Mouse (Mus musculus): ENCODE results near the gene Gm11099. TPM values are rescaled to one million over a fixed set of nuclear protein-coding genes. Genes with fewer than 3 reads are reported as not detected.

The Gm11099 gene
- polyA plus RNA-seq, 1 experiment from 2014 or later: not detected

DNA sequence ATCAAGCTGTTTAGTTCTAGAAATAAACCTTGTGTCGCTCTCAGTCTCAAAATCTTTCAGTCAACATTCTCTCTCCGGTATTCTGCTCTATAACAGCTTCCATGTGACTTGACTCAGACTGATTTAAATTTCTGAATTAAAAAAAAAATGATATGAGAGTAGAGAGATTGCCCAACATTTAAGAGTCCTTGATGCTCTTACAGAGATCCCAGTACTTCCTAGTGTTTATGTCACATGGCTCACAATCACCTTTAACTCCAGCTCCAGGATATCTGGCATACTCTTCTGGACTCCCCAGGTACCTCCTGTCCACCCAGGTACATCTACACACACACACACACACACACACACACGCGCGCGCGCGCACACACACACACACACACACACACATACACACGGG is 53.1 kb downstream of the Gm11099 start:
- Histone ChIP-seq H3K9me3 (0 out of 2 replicates have a peak, but pooled peaks cover 6% of the 10 kb centered on the region), H3K4me1 (no peaks in the 10 kb centered on the region), H3K4me3 (replicated peaks) (no peak overlapping the region), H3K27me3 (no peaks in the 10 kb centered on the region), H3K9ac (no peak overlapping the region), H3K36me3 (replicated peaks) (no peaks in the 10 kb centered on the region), H3K27ac (no peak overlapping the region), H3K4me2 (no peak overlapping the region)
- no peak for ATAC-seq (ENCODE audit: low FRiP score)
- WGBS: 96% methylated on average over 9 of the region's 9 CpGs

DNA sequence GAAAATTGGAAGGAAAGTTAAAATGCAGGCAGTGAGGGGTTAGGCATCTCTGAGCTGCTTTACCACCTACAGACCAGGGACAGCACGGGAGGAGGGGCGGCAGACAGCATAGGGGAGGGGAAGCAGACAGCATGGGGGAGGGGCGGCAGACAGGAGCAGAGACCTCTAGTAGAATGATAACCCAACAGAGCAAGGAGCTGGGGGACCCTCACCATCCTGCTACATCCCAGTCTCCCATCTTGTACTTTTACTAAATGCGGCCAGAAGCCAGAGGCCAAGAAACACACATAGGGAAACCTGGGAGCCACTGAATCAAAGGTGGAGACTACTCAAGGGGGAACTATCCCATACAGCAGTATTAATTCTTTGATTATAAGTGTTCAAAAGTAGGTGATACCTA is 59.1 kb downstream of the Gm11099 start:
- Histone ChIP-seq H3K4me1 (no peaks in the 10 kb centered on the region), H3K36me3 (replicated peaks) (no peaks in the 10 kb centered on the region), H3K4me3 (replicated peaks) (no peak overlapping the region), H3K27ac (no peak overlapping the region), H3K9ac (no peak overlapping the region), H3K9me3 (no peaks in the 10 kb centered on the region), H3K27me3 (no peaks in the 10 kb centered on the region), H3K4me2 (no peak overlapping the region)
- WGBS: 46% methylated on average over 4 of the region's 4 CpGs
- ATAC-seq (ENCODE audit: low FRiP score): no peak

DNA sequence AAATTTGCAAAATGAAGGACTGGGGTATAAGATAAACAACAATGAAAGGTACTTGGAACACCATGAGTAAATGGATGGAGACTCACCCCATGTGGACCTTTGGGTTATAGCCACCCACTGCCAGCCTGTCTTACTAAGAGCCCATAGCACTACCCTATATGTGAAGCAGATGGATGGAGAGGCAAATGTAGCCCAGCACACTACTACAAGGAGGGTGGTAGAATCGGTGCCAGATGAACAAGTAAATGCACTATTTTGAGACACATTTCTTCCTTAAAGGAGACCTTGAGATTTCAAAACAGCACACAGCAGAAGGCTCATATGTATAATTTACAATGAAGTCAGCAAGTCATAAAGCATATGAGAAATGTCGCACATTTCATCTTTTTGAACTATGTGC is 66.3 kb downstream of the Gm11099 start:
- no peak overlapping the region for H3K27ac ChIP-seq
- no peak for ATAC-seq (ENCODE audit: low FRiP score)
- H3K36me3 ChIP-seq (replicated peaks): no peaks in the 10 kb centered on the region
- H3K27me3 ChIP-seq: no peaks in the 10 kb centered on the region
- no peak overlapping the region for H3K4me2 ChIP-seq
- WGBS: 96% methylated on average over 2 of the region's 2 CpGs
- no peak overlapping the region for H3K4me3 ChIP-seq (replicated peaks)
- no peaks in the 10 kb centered on the region for H3K4me1 ChIP-seq
- H3K9ac ChIP-seq: no peak overlapping the region
- no peaks in the 10 kb centered on the region for H3K9me3 ChIP-seq

DNA sequence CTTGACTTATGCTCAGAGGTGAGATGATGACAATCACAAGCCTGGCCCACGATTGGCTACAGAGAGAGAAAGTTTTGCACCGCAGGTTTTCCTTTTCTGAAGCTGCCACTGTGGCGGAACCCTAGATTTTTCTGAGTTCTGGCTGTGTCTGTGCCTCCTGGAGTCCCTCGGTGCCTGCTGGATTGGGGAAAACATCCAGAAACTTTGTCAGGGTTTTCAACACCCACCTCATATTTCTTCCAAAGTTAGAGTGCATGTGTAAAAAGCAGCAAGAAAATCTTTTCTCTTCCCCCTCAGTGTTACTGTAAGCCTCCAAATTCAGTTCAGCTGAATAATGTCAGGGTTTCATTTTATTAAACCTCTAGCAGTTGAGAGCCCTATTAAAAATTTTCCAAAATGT is 82.1 kb downstream of the Gm11099 start:
- H3K27ac ChIP-seq: no peak overlapping the region
- no peak overlapping the region for H3K4me3 ChIP-seq (replicated peaks)
- H3K9ac ChIP-seq: no peak overlapping the region
- no peak overlapping the region for H3K4me2 ChIP-seq
- no peaks in the 10 kb centered on the region for H3K4me1 ChIP-seq
- 89% methylated on average over 4 of the region's 4 CpGs for WGBS
- H3K27me3 ChIP-seq: no peaks in the 10 kb centered on the region
- H3K9me3 ChIP-seq: no peaks in the 10 kb centered on the region
- H3K36me3 ChIP-seq (replicated peaks): no peaks in the 10 kb centered on the region
- no peak for ATAC-seq (ENCODE audit: low FRiP score)

DNA sequence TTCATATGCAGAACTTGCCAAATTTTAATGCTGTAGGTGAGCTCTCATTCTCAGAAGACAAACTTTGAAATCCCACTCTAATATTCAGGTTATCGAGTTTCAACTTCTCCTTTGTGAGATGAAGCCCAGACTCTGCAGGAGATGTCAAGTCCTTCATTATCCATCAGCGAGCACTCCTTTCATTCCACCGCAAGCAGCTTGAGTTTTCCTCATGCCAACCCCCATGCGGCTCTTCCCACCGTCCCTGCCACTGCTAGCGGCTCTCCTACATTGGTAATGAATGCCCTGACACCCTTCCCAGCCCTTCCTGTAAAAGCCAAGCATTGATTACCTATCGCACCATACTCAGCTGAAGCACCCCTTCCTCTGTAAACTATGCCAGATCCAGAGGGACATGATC is 89.6 kb downstream of the Gm11099 start:
- H3K27me3 ChIP-seq: no peaks in the 10 kb centered on the region
- no peak overlapping the region for H3K4me3 ChIP-seq (replicated peaks)
- H3K9me3 ChIP-seq: no peaks in the 10 kb centered on the region
- no peak overlapping the region for H3K4me2 ChIP-seq
- H3K27ac ChIP-seq: no peak overlapping the region
- no peak overlapping the region for H3K9ac ChIP-seq
- H3K4me1 ChIP-seq: no peaks in the 10 kb centered on the region
- no peaks in the 10 kb centered on the region for H3K36me3 ChIP-seq (replicated peaks)
- WGBS: 66% methylated on average over 7 of the region's 7 CpGs
- ATAC-seq (ENCODE audit: low FRiP score): no peak

DNA sequence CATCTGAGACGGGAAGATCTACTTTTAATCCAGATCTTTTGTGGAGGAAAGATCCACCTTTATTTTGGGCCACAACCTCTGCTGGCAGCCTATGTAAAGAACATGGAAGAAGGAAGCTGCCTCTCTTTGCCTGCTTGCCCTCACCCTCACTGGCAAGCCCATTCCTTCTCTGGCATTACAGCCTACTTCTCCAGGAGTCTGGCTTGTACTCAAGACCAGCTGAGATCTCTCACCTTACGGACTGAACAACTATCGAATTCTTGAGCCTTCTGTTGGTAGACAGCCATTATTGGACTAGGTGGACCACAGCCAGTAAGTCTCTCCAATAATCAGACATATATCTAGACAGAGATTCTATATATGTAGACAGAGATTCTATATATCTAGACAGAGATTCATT is 92.9 kb downstream of the Gm11099 start:
- WGBS: 93% methylated on average over 3 of the region's 3 CpGs
- Histone ChIP-seq H3K4me3 (replicated peaks) (no peak overlapping the region), H3K36me3 (replicated peaks) (no peaks in the 10 kb centered on the region), H3K9ac (no peak overlapping the region), H3K9me3 (no peaks in the 10 kb centered on the region), H3K27ac (no peak overlapping the region), H3K4me2 (no peak overlapping the region), H3K4me1 (peaks cover 6% of the 10 kb centered on the region; the same call in 1 of the 2 replicates), H3K27me3 (no peaks in the 10 kb centered on the region)
- ATAC-seq (ENCODE audit: low FRiP score): no peak

DNA sequence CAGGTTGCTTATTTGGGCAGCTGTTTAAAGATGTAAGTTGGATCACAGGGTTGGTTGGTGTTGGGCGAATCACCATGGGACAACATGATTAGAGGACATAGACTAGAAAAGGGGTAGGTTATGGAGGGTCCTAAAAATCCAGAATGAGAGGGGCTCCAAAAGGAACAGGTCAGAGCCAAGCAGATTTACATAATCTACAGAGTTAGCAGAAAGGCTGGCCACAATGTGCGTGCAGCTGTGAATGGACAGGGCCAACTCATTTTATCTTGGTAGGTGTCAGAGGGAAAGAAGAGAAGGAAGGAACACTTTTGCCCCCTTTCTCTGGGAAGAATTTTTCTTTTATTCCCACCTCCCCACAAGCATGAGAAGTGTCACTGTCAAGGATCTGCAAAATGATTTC is 97.1 kb downstream of the Gm11099 start:
- H3K4me3 ChIP-seq (replicated peaks): no peak overlapping the region
- peaks cover 6% of the 10 kb centered on the region; the same call in 1 of the 2 replicates for H3K4me1 ChIP-seq
- H3K9ac ChIP-seq: no peak overlapping the region
- no peaks in the 10 kb centered on the region for H3K27me3 ChIP-seq
- H3K9me3 ChIP-seq: no peaks in the 10 kb centered on the region
- WGBS: 44% methylated on average over 2 of the region's 2 CpGs
- no peak overlapping the region for H3K4me2 ChIP-seq
- no peak overlapping the region for H3K27ac ChIP-seq
- H3K36me3 ChIP-seq (replicated peaks): no peaks in the 10 kb centered on the region
- no peak for ATAC-seq (ENCODE audit: low FRiP score)

DNA sequence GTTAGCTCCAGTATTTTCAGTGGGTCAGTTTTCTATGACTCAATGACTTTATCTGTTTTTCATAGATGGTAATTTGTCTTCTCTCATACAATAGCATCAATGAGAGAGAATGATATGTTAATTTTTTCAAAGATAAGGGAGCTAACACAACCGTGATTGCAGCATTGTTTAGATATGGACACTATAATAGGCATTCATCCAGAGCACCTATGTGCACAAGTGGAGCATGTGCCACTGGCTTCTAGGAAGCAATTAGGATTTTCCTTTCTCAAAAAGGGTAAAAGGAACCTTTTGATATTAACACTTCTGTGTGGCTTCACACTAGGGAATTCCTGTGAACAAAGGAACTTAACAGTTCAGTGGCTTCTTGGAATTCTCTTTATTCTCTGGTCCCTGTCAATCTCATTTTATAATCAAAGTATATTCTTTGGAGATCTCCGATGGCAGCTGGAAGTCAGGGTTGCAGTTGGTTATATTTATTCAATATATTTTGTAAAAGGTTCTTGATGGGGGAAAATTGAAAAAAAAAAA is 97.6 kb downstream of the Gm11099 start:
- H3K4me2 ChIP-seq: no peak overlapping the region
- 6% methylated on average over 2 of the region's 2 CpGs for WGBS
- H3K27me3 ChIP-seq: no peaks in the 10 kb centered on the region
- no peak overlapping the region for H3K4me3 ChIP-seq (replicated peaks)
- no peak overlapping the region for H3K9ac ChIP-seq
- H3K9me3 ChIP-seq: no peaks in the 10 kb centered on the region
- no peaks in the 10 kb centered on the region for H3K36me3 ChIP-seq (replicated peaks)
- H3K27ac ChIP-seq: no peak overlapping the region
- no peak for ATAC-seq (ENCODE audit: low FRiP score)
- H3K4me1 ChIP-seq: peaks cover 6% of the 10 kb centered on the region; the same call in 1 of the 2 replicates
